Mouse (Mus musculus): Measurements from ENCODE around the gene Hbq1a.
"Not testable (repeated sequence)": the region's sequence is repeated elsewhere in the genome, so short reads cannot be mapped to it uniquely, and the experiment has no call there.

DNA sequence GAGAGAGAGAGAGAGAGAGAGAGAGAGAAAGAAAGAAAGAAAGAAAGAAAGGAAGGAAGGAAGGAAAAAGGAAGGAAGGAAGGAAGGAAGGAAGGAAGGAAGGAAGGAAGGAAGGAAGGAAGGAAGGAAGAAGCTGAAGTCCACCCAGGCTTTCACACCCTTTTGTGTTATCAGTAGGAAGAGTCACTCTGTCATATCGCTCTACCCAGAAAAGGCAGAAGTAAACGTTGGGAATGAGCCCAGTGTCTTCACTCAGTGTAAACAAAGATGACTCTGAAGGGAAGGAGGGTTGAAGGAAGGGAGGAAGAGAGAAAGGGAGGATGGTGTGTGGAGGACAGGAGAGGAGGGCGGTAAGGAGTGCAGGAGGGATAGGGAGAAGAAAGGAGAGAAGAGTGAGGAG is 6.4 kb upstream of the Hbq1a start:
- TF ChIP-seq CTCF (conservative IDR thresholded peaks at IDR 0.05 in 1 of 2, IDR thresholded peaks at IDR 0.05 in 1 of 2; ENCODE audit: low read depth in 2 of 2, low read length in 2 of 2); POLR2AphosphoS2 (IDR thresholded peaks at IDR 0.05; ENCODE audit: low read depth, low read length); GABPA (IDR thresholded peaks at IDR 0.05; ENCODE audit: insufficient replicate concordance, low read depth, low read length); MXI1 (IDR thresholded peaks at IDR 0.05; ENCODE audit: low read depth, low read length); MAX (IDR thresholded peaks at IDR 0.05; ENCODE audit: low read length): not testable (repeated sequence)

Measured in CH12.LX (cell line).